Mouse (Mus musculus) G1E (cell line): ENCODE data around the gene Mrpl9. TPM values are rescaled to one million over a fixed set of nuclear protein-coding genes. Genes with fewer than 3 reads are reported as not detected.
A peak's percentile ranks its signal among the peaks of the same experiment; 100 is the strongest.

Experiments used
- ATAC-seq: 2 replicates; pipeline ENCODE4 v1.8.0; 2016; ENCODE audit warnings: mild to moderate bottlenecking; ENCODE audit not compliant: insufficient number of reproducible peaks, poor library complexity, low FRiP score, severe bottlenecking; ENCODE audit errors: extremely low read depth
- DNase-seq: peaks from one replicate; pipeline ENCODE4 v3.0.0; 2012; ENCODE audit warnings: low spot score
- H3K27me3 ChIP-seq: 2 replicates; pipeline ENCODE4 v1.6.1; 2012; ENCODE audit warnings: mild to moderate bottlenecking, low read length, inconsistent platforms; ENCODE audit not compliant: insufficient read depth
- H3K36me3 ChIP-seq: replicated peaks from 2 replicates; pipeline ENCODE3; 2012; ENCODE audit warnings: mild to moderate bottlenecking, inconsistent platforms
- H3K4me1 ChIP-seq: 2 replicates; pipeline ENCODE4 v1.6.1; 2012; ENCODE audit warnings: low read depth, low read length, inconsistent platforms, mixed read lengths; ENCODE audit not compliant: insufficient read depth
- H3K4me3 ChIP-seq: 2 replicates; pipeline ENCODE4 v1.5.1; 2012; ENCODE audit warnings: low read depth, mild to moderate bottlenecking, inconsistent platforms, low read length, moderate library complexity, mixed read lengths
- H3K9me3 ChIP-seq: replicated peaks from 2 replicates; pipeline ENCODE4 v1.6.1; 2012; ENCODE audit warnings: inconsistent platforms
- CTCF ChIP-seq: IDR thresholded peaks from 2 replicates; pipeline ENCODE4 v1.5.1; 2012; ENCODE audit warnings: low read depth, low read length, inconsistent platforms, mixed read lengths
- GATA1 ChIP-seq: IDR thresholded peaks from 2 replicates; pipeline ENCODE4 v1.6.1; 2012; ENCODE audit warnings: borderline replicate concordance, low read length, inconsistent platforms, mixed read lengths
- GATA2 ChIP-seq: IDR thresholded peaks from 2 replicates; pipeline ENCODE4 v1.6.1; 2012; ENCODE audit warnings: low read depth, low read length, inconsistent platforms, borderline replicate concordance
- POLR2AphosphoS5 ChIP-seq: IDR thresholded peaks from 2 replicates; pipeline ENCODE4 v1.6.1; 2012; ENCODE audit warnings: low read depth, low read length, inconsistent platforms; ENCODE audit not compliant: insufficient replicate concordance
- TAL1 ChIP-seq: conservative IDR thresholded peaks from 2 replicates; pipeline ENCODE4 v1.6.1; 2012; ENCODE audit warnings: low read depth, low read length, inconsistent platforms, mixed read lengths
- polyA plus RNA-seq: library from polyadenylated mRNA; stranded (reverse); fragments of >175 nt; gene quantifications from 2 replicates; pipeline ENCODE4 v1.2.3, GENCODE M21; 2012
- total RNA-seq, 2 experiments: library from RNA; stranded (forward) in 1 of 2; stranded (reverse) in 1 of 2; fragments of 200-1000 nt in 1 of 2; fragments of >200 nt in 1 of 2; fragmentation: Nextera tagmentation in 1 of 2; gene quantifications; 2 replicates each; pipeline ENCODE4 v1.2.3; 2014 to 2017

The Mrpl9 gene
- total and polyA plus RNA-seq, 3 experiments, result 62.2 to 108 (median 89.5) TPM

DNA sequence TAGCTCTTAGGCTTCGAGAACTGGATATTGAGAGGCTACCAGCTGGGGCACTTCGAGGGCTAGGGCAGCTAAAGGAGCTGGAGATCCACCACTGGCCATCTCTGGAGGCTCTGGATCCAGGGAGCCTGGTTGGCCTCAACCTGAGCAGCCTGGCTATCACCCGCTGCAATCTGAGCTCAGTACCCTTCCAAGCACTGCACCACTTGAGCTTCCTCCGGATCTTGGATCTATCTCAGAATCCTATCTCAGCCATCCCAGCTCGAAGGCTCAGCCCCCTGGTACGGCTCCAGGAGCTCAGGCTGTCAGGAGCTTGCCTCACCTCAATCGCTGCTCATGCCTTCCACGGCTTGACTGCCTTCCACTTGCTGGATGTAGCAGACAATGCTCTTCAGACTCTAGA is 40.7 kb upstream of the Mrpl9 start:
- H3K4me1 ChIP-seq, result no peaks in the 10 kb centered on the region
- no peaks in the 10 kb centered on the region for H3K36me3 ChIP-seq
- peaks cover 34% of the 10 kb centered on the region for H3K27me3 ChIP-seq
- no peak for ATAC-seq
- TF ChIP-seq GATA2 (no peak), POLR2AphosphoS5 (no peak), TAL1 (no peak), CTCF (no peak), GATA1 (no peak)
- no peak for DNase-seq
- H3K4me3 ChIP-seq, result no peak overlapping the region
- no peaks in the 10 kb centered on the region for H3K9me3 ChIP-seq

DNA sequence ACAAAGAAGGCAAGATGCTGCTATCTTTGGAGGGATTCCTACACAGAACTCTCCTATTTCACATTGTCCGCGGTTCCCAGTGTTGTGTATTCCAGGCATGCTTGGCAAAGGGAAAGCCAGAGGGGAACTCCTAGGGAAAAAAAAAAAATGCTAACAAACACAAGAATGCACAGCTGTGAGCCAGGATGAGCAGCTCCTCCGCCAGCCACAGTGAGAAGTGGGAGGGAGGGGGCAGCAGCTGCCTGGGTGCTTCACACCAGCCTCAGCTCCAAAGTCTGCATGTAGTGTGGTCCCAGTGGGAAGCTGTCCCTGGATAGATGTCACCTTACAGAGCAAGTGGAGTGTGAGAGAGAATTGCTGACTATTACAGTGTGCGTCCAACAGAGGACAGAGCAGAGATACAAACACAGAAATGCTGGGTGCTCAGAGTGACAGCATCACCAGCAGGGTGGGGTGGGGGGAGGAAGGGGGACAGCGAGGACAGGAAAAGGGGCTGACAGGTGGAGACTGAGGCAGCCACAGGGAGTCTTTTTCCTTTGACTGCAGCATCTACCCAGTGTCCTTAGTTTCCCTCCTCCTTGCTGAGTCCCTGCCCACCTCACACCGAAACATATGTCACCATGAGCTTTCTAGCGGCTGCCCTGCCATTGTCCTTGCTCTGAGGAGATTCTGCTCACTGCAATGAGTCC is 38.6 kb upstream of the Mrpl9 start:
- H3K27me3 ChIP-seq, result peaks cover 34% of the 10 kb centered on the region
- ATAC-seq, result no peak

DNA sequence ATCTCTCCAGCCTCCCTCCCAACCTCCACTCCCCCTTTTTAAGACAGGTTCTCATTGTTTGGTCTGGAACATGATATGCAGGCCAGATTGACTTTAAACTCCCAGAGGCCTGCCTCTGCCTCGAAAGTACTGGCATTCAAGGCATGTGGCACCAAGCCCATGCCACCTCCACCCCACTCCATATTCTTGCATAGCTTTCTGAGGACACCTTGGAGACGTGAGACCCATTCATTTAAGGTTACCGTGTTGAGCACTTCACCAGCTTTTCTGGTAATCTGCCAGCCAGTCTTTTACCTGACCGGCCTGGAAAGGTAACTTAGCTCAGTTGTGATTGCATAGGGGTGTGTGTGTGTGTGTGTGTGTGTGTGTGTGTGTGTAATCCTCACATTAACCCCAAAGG is 37.6 kb upstream of the Mrpl9 start:
- Histone ChIP-seq H3K4me1 (no peaks in the 10 kb centered on the region), H3K27me3 (peaks cover 31% of the 10 kb centered on the region), H3K4me3 (no peak overlapping the region), H3K9me3 (no peaks in the 10 kb centered on the region), H3K36me3 (no peaks in the 10 kb centered on the region)
- no peak for ATAC-seq
- no peak for TF ChIP-seq GATA1
- DNase-seq, result no peak

More for the DNA sequence above, 38.6 kb upstream of the Mrpl9 start:
- Histone ChIP-seq H3K9me3 (no peaks in the 10 kb centered on the region), H3K4me1 (no peaks in the 10 kb centered on the region), H3K36me3 (no peaks in the 10 kb centered on the region), H3K4me3 (no peak overlapping the region)
- TF ChIP-seq POLR2AphosphoS5 (no peak), TAL1 (no peak), GATA2 (no peak), GATA1 (no peak), CTCF (no peak)
- DNase-seq, result no peak

DNA sequence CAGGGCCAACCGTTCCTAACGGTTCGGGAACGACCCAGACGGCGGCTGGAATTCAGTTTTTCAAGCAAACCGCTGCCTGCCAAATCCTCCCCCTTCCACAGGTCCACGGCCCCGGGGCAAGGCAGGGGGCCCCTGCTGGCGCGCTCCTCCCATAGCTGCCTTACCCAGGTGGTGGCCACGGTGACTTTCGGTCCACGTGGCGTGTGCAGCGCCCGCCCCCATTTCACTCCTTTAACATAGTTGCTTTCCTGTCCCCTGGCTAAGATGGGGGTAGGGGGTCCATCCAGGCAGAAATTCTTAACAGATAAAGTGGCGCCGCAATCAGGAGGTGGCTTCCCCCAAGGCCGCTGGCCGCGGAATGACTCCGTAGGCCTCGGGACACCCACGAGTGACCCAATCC is 30.6 kb upstream of the Mrpl9 start:
- H3K9me3 ChIP-seq, result no peaks in the 10 kb centered on the region
- no peaks in the 10 kb centered on the region for H3K4me1 ChIP-seq
- TF ChIP-seq TAL1, result no peak
- TF ChIP-seq GATA1, result no peak
- no peak for TF ChIP-seq CTCF
- no peak for TF ChIP-seq GATA2
- no peak for TF ChIP-seq POLR2AphosphoS5
- no peaks in the 10 kb centered on the region for H3K36me3 ChIP-seq
- H3K27me3 ChIP-seq, result peaks cover 7% of the 10 kb centered on the region
- ATAC-seq (no peak), DNase-seq (no peak)
- H3K4me3 ChIP-seq, result no peak overlapping the region

DNA sequence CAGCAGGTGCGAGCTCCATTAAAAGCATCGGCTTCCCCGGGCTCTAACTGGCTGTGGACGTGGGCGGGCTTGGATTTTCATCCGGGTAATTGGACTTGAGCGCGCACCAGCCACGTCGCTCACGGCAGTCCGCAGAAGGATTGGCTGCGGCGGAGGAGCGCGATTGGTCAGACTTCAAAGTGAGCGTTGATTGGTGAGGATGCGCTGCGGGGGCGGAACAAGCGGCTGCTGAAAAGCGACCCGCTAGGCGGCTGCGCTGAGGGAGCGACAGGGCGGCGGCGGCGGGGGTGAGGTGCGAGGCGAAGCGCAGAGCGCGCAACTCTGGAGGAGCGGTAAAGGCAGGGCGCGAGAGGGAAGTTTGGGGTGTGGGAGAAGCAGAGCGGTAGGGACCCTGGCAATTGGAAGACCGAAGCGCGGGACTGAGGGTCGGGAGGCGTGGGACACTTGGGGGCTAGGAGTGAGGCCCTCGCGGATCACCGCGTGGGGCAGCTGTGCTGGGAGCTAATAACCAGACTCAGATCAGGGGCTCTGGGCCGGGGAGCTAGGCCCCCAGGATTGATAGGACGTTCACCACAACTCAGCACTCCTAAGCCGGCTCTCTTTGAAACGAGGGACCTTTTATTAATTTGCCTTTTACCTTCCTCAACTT is 30.0 kb upstream of the Mrpl9 start, which contains the start of gene Tdrkh:
Gene Tdrkh, plus strand, starts transcription at position 243 of the 649 bp plus-strand sequence.
- H3K4me1 ChIP-seq, result no peaks in the 10 kb centered on the region
- no peak for DNase-seq
- peaks cover 4% of the 10 kb centered on the region for H3K27me3 ChIP-seq

DNA sequence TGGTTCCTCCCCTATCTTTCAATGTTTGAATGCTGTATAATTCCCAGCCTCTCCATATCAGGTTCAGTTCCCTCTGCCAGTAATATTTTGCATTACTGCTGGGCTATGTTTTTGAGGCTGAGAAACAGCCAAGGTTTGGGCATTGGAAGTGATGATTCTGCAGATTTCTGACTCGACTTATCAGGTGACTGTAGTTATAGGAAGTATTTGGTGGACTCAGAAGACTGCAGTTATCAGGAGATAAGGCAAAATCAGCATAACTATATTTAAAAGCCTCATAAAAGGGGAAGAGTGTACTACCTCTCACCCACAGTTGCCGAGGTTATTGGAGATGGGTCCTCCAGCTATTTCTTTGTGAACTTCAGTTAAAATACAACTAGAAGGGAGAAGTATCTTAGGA is 12.1 kb upstream of the Mrpl9 start:
- Histone ChIP-seq H3K4me3 (no peak overlapping the region), H3K36me3 (no peaks in the 10 kb centered on the region), H3K9me3 (no peaks in the 10 kb centered on the region), H3K27me3 (peaks cover 20% of the 10 kb centered on the region), H3K4me1 (peaks cover 17% of the 10 kb centered on the region)
- peak; percentile 71 for ATAC-seq
- TF ChIP-seq POLR2AphosphoS5 (no peak), GATA1 (no peak), GATA2 (no peak), CTCF (no peak), TAL1 (no peak)
- peak; percentile 19 for DNase-seq

More for the DNA sequence above, 30.0 kb upstream of the Mrpl9 start, which contains the start of gene Tdrkh:
- TF ChIP-seq CTCF (no peak), GATA2 (no peak), GATA1 (no peak), POLR2AphosphoS5 (no peak), TAL1 (no peak)
- ATAC-seq, result no peak
- Histone ChIP-seq H3K4me3 (no peak within 1 kb of the TSS), H3K9me3 (no peaks in the 10 kb centered on the region), H3K36me3 (no peaks in the 10 kb centered on the region)
